Mouse (Mus musculus): Measurements from ENCODE around the gene Ror1.

Ror1 gene

GRCm38 (mm10) chr4:100166871-100167270 lies 71.3 kb downstream of the Ror1 start:
- no peak for DNase-seq

GRCm38 (mm10) chr4:100169683-100170082 lies 74.1 kb downstream of the Ror1 start:
- no peak for DNase-seq

DNA sequence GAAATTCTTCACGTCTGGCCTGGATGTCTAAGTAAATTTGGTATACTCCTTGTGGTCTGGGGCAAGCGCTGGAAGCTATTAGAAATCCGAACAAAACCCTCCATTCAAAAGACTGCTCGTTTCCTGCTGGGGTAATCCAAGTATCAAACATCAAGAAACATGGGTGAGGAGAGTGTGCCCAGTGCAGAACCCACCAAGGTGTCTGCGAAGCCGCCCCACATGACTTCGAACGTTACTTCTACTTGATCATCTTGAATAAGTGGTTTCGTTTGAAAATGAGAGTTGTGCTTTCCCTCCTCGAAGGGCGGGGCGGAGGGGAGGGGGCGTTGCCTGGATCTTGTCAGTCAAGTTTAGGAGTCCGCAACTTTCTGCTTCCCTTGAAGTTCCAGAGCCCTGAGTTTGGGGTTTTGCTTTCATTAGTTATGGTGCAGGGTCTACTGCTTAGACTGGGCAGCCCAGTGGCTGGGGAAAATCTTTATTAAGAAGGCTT lies 74.6 kb downstream of the Ror1 start:
- DNase-seq, result no peak

- no peak for DNase-seq
These were observed 75.2 kb downstream of the Ror1 start for GRCm38 (mm10) chr4:100170743-100171142.

- DNase-seq, result no peak
These were observed 75.9 kb downstream of the Ror1 start for GRCm38 (mm10) chr4:100171483-100171898.

- no peak for DNase-seq
These were observed 80.0 kb downstream of the Ror1 start for GRCm38 (mm10) chr4:100175594-100175993.

GRCm38 (mm10) chr4:100178316-100178715 lies 82.7 kb downstream of the Ror1 start:
- DNase-seq, result no peak

GRCm38 (mm10) chr4:100181676-100182075 lies 86.1 kb downstream of the Ror1 start:
- DNase-seq, result no peak

GRCm38 (mm10) chr4:100186781-100187180 lies 91.2 kb downstream of the Ror1 start:
- DNase-seq, result no peak

GRCm38 (mm10) chr4:100187563-100188200 lies 92.1 kb downstream of the Ror1 start:
- no peak for DNase-seq

DNA sequence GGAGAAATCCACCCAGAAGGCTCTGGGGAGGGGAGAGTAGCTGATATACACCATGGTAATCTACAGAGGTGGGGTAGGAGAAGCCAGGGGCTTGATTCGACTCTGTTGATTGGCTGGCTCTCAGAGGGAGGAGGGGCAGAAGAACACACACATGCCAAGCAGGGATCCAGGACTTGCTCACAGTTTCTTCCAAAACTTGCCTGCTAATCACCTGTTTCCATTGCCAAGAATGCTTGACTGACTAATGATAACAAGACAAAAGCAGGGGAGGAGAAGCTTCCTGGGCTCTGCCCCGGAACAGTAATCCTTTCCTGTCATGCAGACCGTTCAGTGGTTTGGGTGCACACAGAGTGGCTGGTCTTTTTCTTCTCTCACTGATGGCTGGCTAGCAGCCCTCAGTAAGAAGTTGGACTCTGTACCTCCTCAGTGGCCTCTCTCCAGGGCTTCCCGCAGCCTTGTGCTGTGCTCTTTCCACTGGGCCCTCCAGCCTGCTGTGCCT lies 92.7 kb downstream of the Ror1 start:
- DNase-seq, result no peak

DNA sequence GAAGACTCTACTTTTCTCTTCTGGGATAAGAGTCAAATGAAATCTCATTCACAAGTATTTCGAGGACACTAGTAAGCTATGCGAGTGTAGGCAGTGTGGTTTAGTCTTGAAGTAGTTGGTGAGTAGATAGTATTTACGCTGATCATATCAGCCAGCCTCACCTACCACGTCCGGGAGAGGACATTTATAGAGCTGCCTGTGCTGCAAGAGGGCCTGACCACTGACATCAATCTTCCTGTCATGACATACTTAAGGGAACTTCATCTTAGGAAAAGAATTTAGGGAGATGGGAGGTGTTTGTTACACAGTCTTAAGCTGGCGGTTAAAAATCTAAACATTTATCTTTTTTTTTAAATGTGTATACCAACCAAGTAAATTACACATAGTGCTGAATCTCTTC lies 95.9 kb downstream of the Ror1 start:
- no peak for DNase-seq

DNA sequence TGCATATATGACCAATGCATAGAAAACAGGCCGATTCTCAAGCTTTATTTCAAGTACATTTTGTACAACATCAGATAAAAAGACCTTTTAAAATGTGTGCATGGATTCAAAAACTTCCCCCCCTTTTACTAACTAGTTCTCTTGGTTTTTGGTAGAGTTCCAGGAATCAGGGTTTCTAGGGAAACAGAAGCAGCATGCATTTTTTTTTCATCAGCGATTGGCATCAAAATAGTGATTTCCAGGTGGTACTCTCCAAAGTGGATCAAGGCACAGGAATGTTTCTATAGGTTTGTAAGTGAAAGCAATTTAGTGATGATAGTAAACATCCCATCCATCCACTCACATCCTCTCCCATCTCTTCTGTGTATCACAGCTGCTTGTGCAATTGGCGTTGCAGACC lies 98.5 kb downstream of the Ror1 start:
- no peak for DNase-seq

- no peak for DNase-seq
These were observed 100.7 kb downstream of the Ror1 start for GRCm38 (mm10) chr4:100196255-100196793.

GRCm38 (mm10) chr4:100198275-100198674 lies 102.7 kb downstream of the Ror1 start:
- no peak for DNase-seq

DNA sequence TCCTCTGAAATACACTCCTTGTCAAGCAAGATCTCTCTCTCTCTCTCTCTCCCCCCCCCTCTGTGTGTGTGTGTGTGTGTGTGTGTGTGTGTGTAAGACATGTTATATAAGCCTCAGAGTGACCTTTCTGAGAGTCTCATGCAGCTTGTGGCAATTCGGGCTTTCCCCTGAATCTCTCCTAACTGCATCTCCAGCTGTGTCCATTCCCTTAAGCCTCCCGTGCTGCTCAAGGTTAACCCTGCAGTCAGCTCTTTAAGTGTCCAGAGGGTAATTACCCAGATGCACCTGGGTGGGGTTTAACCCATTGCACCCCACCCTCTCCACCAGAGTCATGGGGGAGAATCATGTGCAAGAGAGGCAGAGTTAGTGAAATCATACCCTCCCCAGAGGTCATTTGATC lies 105.7 kb downstream of the Ror1 start:
- DNase-seq, result no peak

DNA sequence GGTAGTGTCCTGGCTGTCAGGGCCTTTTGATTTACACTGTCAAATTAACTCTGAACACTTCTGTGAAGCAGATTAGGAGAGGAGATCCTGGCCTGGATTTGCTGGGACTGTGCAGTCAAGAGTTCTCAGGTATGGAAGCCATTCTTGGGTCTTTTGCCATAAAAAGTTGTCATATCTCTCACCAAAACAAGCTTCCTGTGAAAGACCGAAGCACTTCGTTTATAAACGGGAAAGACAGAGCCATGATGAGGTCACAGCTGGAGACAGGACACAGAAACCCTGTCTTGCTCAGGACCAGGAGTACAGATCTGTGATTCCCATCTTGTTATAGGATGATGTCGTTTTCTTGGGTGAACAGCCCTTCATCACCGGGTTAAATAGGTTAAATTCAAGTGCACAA lies 107.5 kb downstream of the Ror1 start:
- DNase-seq, result no peak

DNA sequence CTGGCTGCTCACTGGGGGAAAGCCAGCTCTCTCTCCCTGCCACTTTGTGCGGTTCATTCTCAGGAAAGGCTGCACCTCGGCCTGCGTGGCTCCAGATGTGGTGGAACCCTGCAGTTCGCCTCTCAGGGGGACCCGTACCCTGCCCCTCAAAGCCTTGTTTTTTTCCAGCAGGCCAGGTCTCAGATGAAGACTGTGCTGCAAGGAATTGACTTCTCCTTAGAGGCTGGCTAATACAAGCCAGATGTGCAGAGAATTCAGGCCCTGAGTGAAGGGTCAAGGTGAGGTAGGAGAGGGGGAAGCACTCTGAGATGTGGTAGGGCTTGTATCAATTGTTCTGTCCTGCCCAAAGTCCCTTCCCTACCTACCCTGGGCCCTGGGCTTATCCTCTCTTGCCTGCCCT lies 108.1 kb downstream of the Ror1 start:
- DNase-seq, result no peak

DNA sequence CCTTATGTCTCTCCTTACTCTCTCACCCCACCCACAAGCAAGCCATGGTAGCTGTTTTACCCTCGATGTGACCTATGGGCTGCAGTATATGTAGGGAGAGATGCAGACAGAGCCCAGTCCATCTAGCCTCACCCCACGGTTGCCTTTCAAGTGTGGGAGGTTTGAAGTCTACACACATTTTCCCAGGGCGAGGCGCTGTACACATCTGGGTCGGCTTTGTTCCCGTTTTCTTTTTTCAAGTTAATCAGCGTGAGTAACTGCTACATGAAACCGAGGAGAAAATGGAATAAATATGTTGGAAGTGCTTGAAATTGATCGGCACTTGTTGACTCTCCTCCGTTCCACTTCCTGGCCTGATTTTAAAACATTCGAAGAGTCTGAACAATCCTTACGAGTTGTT lies 108.8 kb downstream of the Ror1 start:
- no peak for DNase-seq

DNA sequence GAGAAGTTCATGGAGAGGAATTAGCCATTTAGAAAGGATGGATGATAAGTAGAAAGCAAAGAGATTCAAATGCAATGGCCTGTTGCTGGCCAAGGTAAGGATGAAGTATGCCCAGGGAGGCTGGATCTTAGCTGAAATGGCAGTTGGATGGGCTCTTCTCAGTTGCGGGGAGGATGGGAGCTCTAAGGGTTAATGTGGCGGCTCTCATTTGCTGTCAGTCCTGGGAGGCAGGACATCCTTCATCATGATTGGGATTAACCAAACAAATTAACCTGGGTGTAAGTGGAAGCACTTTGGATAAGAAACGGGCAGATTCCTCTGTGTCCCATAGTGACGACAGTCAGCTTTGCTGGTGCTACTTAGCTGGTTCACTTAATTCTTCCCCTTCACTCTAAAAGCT lies 112.5 kb downstream of the Ror1 start:
- DNase-seq, result no peak

GRCm38 (mm10) chr4:100209106-100209505 lies 113.5 kb downstream of the Ror1 start:
- no peak for DNase-seq

DNA sequence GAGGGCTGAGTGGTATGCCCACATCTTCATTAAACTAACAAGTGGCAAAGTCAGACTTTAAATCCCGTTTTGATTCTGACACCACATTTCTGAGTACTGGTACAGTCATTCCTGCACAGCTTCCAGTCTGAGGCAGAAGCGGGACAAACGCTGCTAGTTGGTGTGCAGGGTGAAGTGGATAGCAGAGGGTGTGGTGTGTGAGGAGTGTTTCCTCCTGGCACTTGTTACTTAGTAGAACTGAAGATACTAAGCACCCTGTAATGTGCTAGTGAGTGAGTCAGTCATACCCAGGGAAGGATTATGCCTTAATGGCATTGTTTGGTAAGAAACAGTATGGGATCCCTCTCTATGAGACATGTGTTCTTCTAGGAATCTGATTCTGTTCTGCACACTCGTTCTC lies 115.7 kb downstream of the Ror1 start:
- DNase-seq, result no peak

GRCm38 (mm10) chr4:100214324-100215215 lies 119.0 kb downstream of the Ror1 start:
- DNase-seq, result peak in 1 of 2 experiments; percentile 16

DNA sequence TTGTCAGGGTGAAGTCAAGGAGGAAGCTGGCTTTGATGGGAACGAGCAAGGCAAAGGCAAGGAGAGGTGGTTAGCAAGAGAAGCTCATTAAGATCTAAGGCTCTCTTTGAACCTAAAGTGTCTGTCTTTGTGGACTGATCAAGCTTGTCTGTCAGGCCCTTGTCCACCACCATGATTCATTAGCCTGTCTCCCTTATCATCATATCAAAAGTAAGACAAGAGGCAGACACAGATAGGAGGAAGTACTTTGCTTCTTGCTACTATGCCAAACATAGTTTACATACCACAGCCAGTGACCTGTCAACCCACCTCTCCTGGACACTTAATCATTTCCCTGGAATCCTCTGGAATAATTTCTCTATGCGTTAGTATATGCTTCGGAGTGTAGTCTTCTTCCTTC lies 121.0 kb downstream of the Ror1 start:
- DNase-seq, result no peak
